Mouse (Mus musculus): ENCODE results near the gene Arhgef2.

The Arhgef2 gene

GRCm38 (mm10) chr3:88646426-88646995 is 40.7 kb downstream of the Arhgef2 start:
- no peak for DNase-seq

- DNase-seq = no peak
Observed at GRCm38 (mm10) chr3:88647076-88647475, 41.3 kb downstream of the Arhgef2 start.

GRCm38 (mm10) chr3:88647779-88648413 is 42.1 kb downstream of the Arhgef2 start:
- DNase-seq = no peak

- no peak for DNase-seq
Observed at GRCm38 (mm10) chr3:88648452-88649168, 42.8 kb downstream of the Arhgef2 start.

GRCm38 (mm10) chr3:88649186-88649585 is 43.4 kb downstream of the Arhgef2 start:
- DNase-seq = no peak

GRCm38 (mm10) chr3:88649967-88650366 is 44.2 kb downstream of the Arhgef2 start:
- DNase-seq = no peak

- no peak for DNase-seq
Observed at GRCm38 (mm10) chr3:88650713-88651504, 45.1 kb downstream of the Arhgef2 start.

- DNase-seq = no peak
Observed at GRCm38 (mm10) chr3:88651669-88652618, 46.2 kb downstream of the Arhgef2 start.

- DNase-seq = no peak
Observed at GRCm38 (mm10) chr3:88652846-88653515, 47.2 kb downstream of the Arhgef2 start, which contains the start of gene Rxfp4. TSS of gene Rxfp4 (minus strand) at chr3:88653142.

- no peak for DNase-seq
Observed at GRCm38 (mm10) chr3:88653516-88654370, 48.0 kb downstream of the Arhgef2 start.

GRCm38 (mm10) chr3:88654621-88655020 is 48.9 kb downstream of the Arhgef2 start:
- DNase-seq = no peak

GRCm38 (mm10) chr3:88655619-88656018 is 49.9 kb downstream of the Arhgef2 start:
- no peak for DNase-seq

GRCm38 (mm10) chr3:88658441-88659127 is 52.8 kb downstream of the Arhgef2 start:
- DNase-seq = no peak

- DNase-seq = no peak
Observed at GRCm38 (mm10) chr3:88659798-88660197, 54.0 kb downstream of the Arhgef2 start.

- DNase-seq = no peak
Observed at GRCm38 (mm10) chr3:88664095-88664494, 58.3 kb downstream of the Arhgef2 start.

GRCm38 (mm10) chr3:88677399-88677798 is 71.6 kb downstream of the Arhgef2 start:
- peak; percentile 59 for DNase-seq

GRCm38 (mm10) chr3:88683814-88684213 is 78.0 kb downstream of the Arhgef2 start:
- no peak for DNase-seq

GRCm38 (mm10) chr3:88684236-88684979 is 78.6 kb downstream of the Arhgef2 start:
- no peak for DNase-seq
